Mouse (Mus musculus): Measurements from ENCODE around the gene Klf8. TPM values are rescaled to one million over a fixed set of nuclear protein-coding genes. Genes with fewer than 3 reads are reported as not detected.

Gene Klf8
- polyA plus RNA-seq, 1 experiment from 2014 or later: 4.1 TPM

GRCm38 (mm10) chrX:153359331-153360215, 122.3 kb downstream of the Klf8 start:
- no peaks in the 10 kb centered on the region for H3K9me3 ChIP-seq

GRCm38 (mm10) chrX:153360216-153360590, 122.9 kb downstream of the Klf8 start:
- Histone ChIP-seq H3K4me1 (replicated peaks) (peaks cover 9% of the 10 kb centered on the region; the same call in 1 of the 2 replicates), H3K9ac (peak overlapping the region; percentile 59), H3K27me3 (peaks cover 5% of the 10 kb centered on the region), H3K4me3 (peak overlapping the region; percentile 45), H3K27ac (replicated peaks) (no peak overlapping the region), H3K36me3 (no peaks in the 10 kb centered on the region), H3K4me2 (peak overlapping the region; percentile 68), H3K9me3 (no peaks in the 10 kb centered on the region)
- peak; percentile 64 for ATAC-seq (ENCODE audit: low read depth)
- 9% methylated on average over 15 of the region's 15 CpGs for WGBS

More at GRCm38 (mm10) chrX:153359331-153360215, 122.3 kb downstream of the Klf8 start:
- H3K27me3 ChIP-seq: peaks cover 5% of the 10 kb centered on the region
- H3K36me3 ChIP-seq: no peaks in the 10 kb centered on the region
- peaks cover 9% of the 10 kb centered on the region; the same call in 1 of the 2 replicates for H3K4me1 ChIP-seq (replicated peaks)
- H3K4me3 ChIP-seq: peak overlapping the region; percentile 45
- peak overlapping the region; percentile 68 for H3K4me2 ChIP-seq
- peak; percentile 87 for ATAC-seq (ENCODE audit: low read depth)
- H3K27ac ChIP-seq (replicated peaks): no peak overlapping the region
- H3K9ac ChIP-seq: peak overlapping the region; percentile 59
- 18% methylated on average over 43 of the region's 43 CpGs for WGBS

GRCm38 (mm10) chrX:153360666-153361269, 123.5 kb downstream of the Klf8 start:
- no peaks in the 10 kb centered on the region for H3K36me3 ChIP-seq
- H3K4me1 ChIP-seq (replicated peaks): peaks cover 9% of the 10 kb centered on the region; the same call in 1 of the 2 replicates
- H3K9ac ChIP-seq: no peak overlapping the region
- peak overlapping the region; percentile 45 for H3K4me3 ChIP-seq
- H3K27ac ChIP-seq (replicated peaks): no peak overlapping the region
- 29% methylated on average over 9 of the region's 9 CpGs for WGBS
- peak overlapping the region; percentile 68 for H3K4me2 ChIP-seq
- no peak for ATAC-seq (ENCODE audit: low read depth)
- H3K9me3 ChIP-seq: no peaks in the 10 kb centered on the region
- peaks cover 5% of the 10 kb centered on the region for H3K27me3 ChIP-seq

- Histone ChIP-seq H3K4me3 (no peak overlapping the region), H3K27ac (replicated peaks) (no peak overlapping the region), H3K36me3 (no peaks in the 10 kb centered on the region), H3K9ac (no peak overlapping the region), H3K4me2 (no peak overlapping the region), H3K4me1 (replicated peaks) (no peaks in the 10 kb centered on the region), H3K27me3 (no peaks in the 10 kb centered on the region; the same call in 1 of the 2 replicates), H3K9me3 (no peaks in the 10 kb centered on the region)
- ATAC-seq (ENCODE audit: low read depth): no peak
- 38% methylated on average over 5 of the region's 5 CpGs for WGBS
Observed at GRCm38 (mm10) chrX:153366754-153367153, 129.5 kb downstream of the Klf8 start.

- Histone ChIP-seq H3K4me1 (replicated peaks) (no peaks in the 10 kb centered on the region), H3K27ac (replicated peaks) (no peak overlapping the region), H3K4me3 (no peak overlapping the region), H3K9me3 (no peaks in the 10 kb centered on the region), H3K9ac (no peak overlapping the region), H3K36me3 (no peaks in the 10 kb centered on the region), H3K4me2 (no peak overlapping the region), H3K27me3 (no peaks in the 10 kb centered on the region)
- WGBS: 38% methylated on average over 8 of the region's 8 CpGs
- no peak for ATAC-seq (ENCODE audit: low read depth)
Observed at GRCm38 (mm10) chrX:153369780-153370179, 132.5 kb downstream of the Klf8 start.

- no peak overlapping the region for H3K27ac ChIP-seq (replicated peaks)
- WGBS: 48% methylated on average over 3 of the region's 3 CpGs
Observed at GRCm38 (mm10) chrX:153375105-153375504, 137.8 kb downstream of the Klf8 start.

GRCm38 (mm10) chrX:153381753-153382152, 144.5 kb downstream of the Klf8 start:
- ATAC-seq (ENCODE audit: low read depth): no peak
- no peak overlapping the region for H3K9ac ChIP-seq

More at GRCm38 (mm10) chrX:153375105-153375504, 137.8 kb downstream of the Klf8 start:
- Histone ChIP-seq H3K9me3 (no peaks in the 10 kb centered on the region), H3K4me1 (replicated peaks) (no peaks in the 10 kb centered on the region), H3K27me3 (no peaks in the 10 kb centered on the region), H3K4me3 (no peak overlapping the region), H3K9ac (no peak overlapping the region), H3K4me2 (no peak overlapping the region), H3K36me3 (no peaks in the 10 kb centered on the region)
- ATAC-seq (ENCODE audit: low read depth): no peak

GRCm38 (mm10) chrX:153389291-153389690, 152.0 kb downstream of the Klf8 start:
- 37% methylated on average over 2 of the region's 2 CpGs for WGBS
- Histone ChIP-seq H3K4me2 (no peak overlapping the region), H3K9ac (no peak overlapping the region), H3K4me3 (no peak overlapping the region), H3K27me3 (no peaks in the 10 kb centered on the region), H3K27ac (replicated peaks) (no peak overlapping the region), H3K4me1 (replicated peaks) (no peaks in the 10 kb centered on the region), H3K36me3 (no peaks in the 10 kb centered on the region), H3K9me3 (no peaks in the 10 kb centered on the region)
- ATAC-seq (ENCODE audit: low read depth): no peak

More at GRCm38 (mm10) chrX:153381753-153382152, 144.5 kb downstream of the Klf8 start:
- Histone ChIP-seq H3K27ac (replicated peaks) (no peak overlapping the region), H3K36me3 (no peaks in the 10 kb centered on the region), H3K4me2 (no peak overlapping the region), H3K4me1 (replicated peaks) (no peaks in the 10 kb centered on the region), H3K9me3 (no peaks in the 10 kb centered on the region), H3K4me3 (no peak overlapping the region), H3K27me3 (no peaks in the 10 kb centered on the region)
- 74% methylated on average over 3 of the region's 3 CpGs for WGBS

GRCm38 (mm10) chrX:153417067-153417466, 179.8 kb downstream of the Klf8 start:
- Histone ChIP-seq H3K27ac (replicated peaks) (no peak overlapping the region), H3K4me1 (replicated peaks) (no peaks in the 10 kb centered on the region), H3K9ac (no peak overlapping the region), H3K4me2 (no peak overlapping the region), H3K36me3 (no peaks in the 10 kb centered on the region), H3K4me3 (no peak overlapping the region), H3K27me3 (no peaks in the 10 kb centered on the region), H3K9me3 (no peaks in the 10 kb centered on the region)
- 90% methylated on average over 5 of the region's 5 CpGs for WGBS
- ATAC-seq (ENCODE audit: low read depth): no peak

- Histone ChIP-seq H3K9me3 (no peaks in the 10 kb centered on the region), H3K4me1 (replicated peaks) (no peaks in the 10 kb centered on the region; the same call in 1 of the 2 replicates), H3K27ac (replicated peaks) (no peak overlapping the region; the same call in 1 of the 2 replicates), H3K4me2 (no peak overlapping the region), H3K27me3 (no peaks in the 10 kb centered on the region), H3K4me3 (no peak overlapping the region), H3K9ac (no peak overlapping the region), H3K36me3 (no peaks in the 10 kb centered on the region)
- WGBS: 45% methylated on average over 5 of the region's 5 CpGs
- ATAC-seq (ENCODE audit: low read depth): peak; percentile 80
Observed at GRCm38 (mm10) chrX:153433659-153434293, 196.5 kb downstream of the Klf8 start.

GRCm38 (mm10) chrX:153439573-153439972, 202.3 kb downstream of the Klf8 start:
- no peak for ATAC-seq (ENCODE audit: low read depth)
- H3K27me3 ChIP-seq: no peaks in the 10 kb centered on the region
- H3K4me1 ChIP-seq (replicated peaks): no peaks in the 10 kb centered on the region
- H3K36me3 ChIP-seq: no peaks in the 10 kb centered on the region
- no peak overlapping the region for H3K9ac ChIP-seq
- H3K4me3 ChIP-seq: no peak overlapping the region
- H3K4me2 ChIP-seq: no peak overlapping the region
- H3K27ac ChIP-seq (replicated peaks): no peak overlapping the region
- no peaks in the 10 kb centered on the region for H3K9me3 ChIP-seq

GRCm38 (mm10) chrX:153440018-153440417, 202.8 kb downstream of the Klf8 start:
- Histone ChIP-seq H3K4me2 (no peak overlapping the region), H3K27me3 (no peaks in the 10 kb centered on the region), H3K27ac (replicated peaks) (no peak overlapping the region), H3K4me3 (no peak overlapping the region), H3K9ac (no peak overlapping the region), H3K9me3 (no peaks in the 10 kb centered on the region), H3K4me1 (replicated peaks) (no peaks in the 10 kb centered on the region), H3K36me3 (no peaks in the 10 kb centered on the region)
- ATAC-seq (ENCODE audit: low read depth): no peak
- WGBS: 81% methylated on average over 3 of the region's 3 CpGs

Data from neural tube, embryonic 13.5 days (tissue).